Mouse (Mus musculus) C2C12 (cell line): ENCODE results near the gene Hoxd3. TPM values are rescaled to one million over a fixed set of nuclear protein-coding genes. Genes with fewer than 3 reads are reported as not detected.

Source experiments
- H3K27me3 ChIP-seq: one replicate; pipeline ENCODE4 v1.6.1; 2011; ENCODE audit not compliant: control insufficient read depth, insufficient read depth, insufficient read length
- H3K36me3 ChIP-seq: one replicate; pipeline ENCODE4 v1.6.1; 2011; ENCODE audit not compliant: control insufficient read depth, insufficient read depth
- H3K4me3 ChIP-seq: one replicate; pipeline ENCODE4 v1.5.1; 2011; ENCODE audit warnings: mild to moderate bottlenecking, control low read depth; ENCODE audit not compliant: poor library complexity, insufficient read depth, severe bottlenecking
- H3K79me2 ChIP-seq: one replicate; pipeline ENCODE4 v1.6.1; 2011; ENCODE audit not compliant: control insufficient read depth, insufficient read depth
- H3K79me3 ChIP-seq: one replicate; pipeline ENCODE4 v1.6.1; 2011; ENCODE audit warnings: low read depth, control low read depth
- H3ac ChIP-seq: one replicate; pipeline ENCODE3; 2011; ENCODE audit warnings: low read depth; ENCODE audit not compliant: control insufficient read depth, insufficient read length
- CEBPB ChIP-seq: IDR thresholded peaks from one replicate; pipeline ENCODE4 v1.6.1; 2011; ENCODE audit warnings: low read depth, mild to moderate bottlenecking, control low read depth, moderate library complexity
- CTCF ChIP-seq: IDR thresholded peaks from one replicate; pipeline ENCODE4 v1.5.1; 2011; ENCODE audit not compliant: control insufficient read depth, insufficient read depth, insufficient read length
- FOSL1 ChIP-seq: IDR thresholded peaks from one replicate; pipeline ENCODE4 v1.8.0; 2011; ENCODE audit warnings: mild to moderate bottlenecking, low read length; ENCODE audit not compliant: poor library complexity, insufficient read depth, severe bottlenecking
- MAX ChIP-seq: IDR thresholded peaks from one replicate; pipeline ENCODE4 v1.6.1; 2011; ENCODE audit warnings: mild to moderate bottlenecking, control low read depth
- MYOD1 ChIP-seq: IDR thresholded peaks from one replicate; pipeline ENCODE4 v1.6.1; 2011; ENCODE audit warnings: low read depth; ENCODE audit not compliant: control insufficient read depth, insufficient read length
- MYOG ChIP-seq: IDR thresholded peaks from one replicate; pipeline ENCODE4 v1.6.1; 2011; ENCODE audit not compliant: control insufficient read depth, insufficient read length; ENCODE audit errors: extremely low read depth
- USF1 ChIP-seq: IDR thresholded peaks from one replicate; pipeline ENCODE4 v1.6.1; 2011; ENCODE audit warnings: low read depth, mild to moderate bottlenecking, control low read depth, moderate library complexity
- polyA plus RNA-seq: library from polyadenylated mRNA; unstranded; fragments of >200 nt; fragmentation: generic; extraction: Trizol; gene quantifications from one replicate; pipeline ENCODE4 v1.2.1, GENCODE M21; 2012; ENCODE audit warnings: missing spikeins

Gene Hoxd3
- polyA plus RNA-seq, 1 experiment, result not detected

- H3K4me3 ChIP-seq, result no peak overlapping the region
Measured at GRCm38 (mm10) chr2:74686988-74687697, 24.6 kb upstream of the Hoxd3 start.

DNA sequence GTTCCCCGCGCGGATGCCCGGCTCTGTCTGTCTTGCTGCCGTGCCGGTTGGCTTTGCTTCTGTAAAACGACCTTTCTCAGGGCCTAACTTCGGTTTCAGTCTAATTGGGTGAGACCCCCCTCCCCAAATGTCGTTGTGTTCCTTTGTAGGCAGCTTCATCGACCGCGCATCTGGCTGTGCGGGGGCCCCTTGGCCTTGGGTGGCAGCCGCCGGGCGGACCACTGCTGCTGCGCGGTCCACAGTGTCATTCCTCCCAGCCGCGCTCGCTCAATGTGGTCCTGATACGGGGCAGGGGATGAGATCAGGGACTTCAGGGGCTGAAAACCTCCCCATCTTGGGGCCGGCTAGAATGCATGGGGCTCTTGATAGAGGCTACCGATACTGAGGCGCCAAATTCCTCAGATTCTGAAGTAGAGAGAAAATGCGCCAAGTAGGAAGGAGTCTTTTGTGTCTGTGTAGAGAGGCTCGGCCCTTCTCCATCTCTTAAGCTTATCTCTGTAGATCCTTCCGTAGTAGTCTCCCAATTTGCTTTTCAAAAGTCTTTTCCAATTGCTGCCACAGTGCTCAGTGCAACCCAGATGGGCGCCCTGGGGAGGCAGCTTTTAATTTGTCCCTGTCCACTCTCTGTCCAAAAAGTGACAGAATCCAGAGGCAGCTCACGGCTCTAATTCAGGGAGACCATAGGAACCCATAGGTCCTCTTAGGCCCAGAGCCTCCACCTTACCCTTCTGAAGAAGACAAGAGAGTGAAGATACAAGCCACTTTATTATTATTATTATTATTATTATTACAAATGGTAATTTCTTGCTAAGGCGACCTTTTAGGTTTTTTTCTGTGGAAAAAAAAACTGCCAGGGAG, 23.8 kb upstream of the Hoxd3 start:
- no peaks in the 10 kb centered on the region for H3K79me2 ChIP-seq
- H3K79me3 ChIP-seq, result no peaks in the 10 kb centered on the region
- H3K4me3 ChIP-seq, result no peak overlapping the region
- TF ChIP-seq MYOD1 (no peak), CTCF (no peak), USF1 (no peak), FOSL1 (no peak)
- no peaks in the 10 kb centered on the region for H3K36me3 ChIP-seq
- H3K27me3 ChIP-seq, result peaks cover 51% of the 10 kb centered on the region
- H3ac ChIP-seq, result no peak overlapping the region

More at GRCm38 (mm10) chr2:74686988-74687697, 24.6 kb upstream of the Hoxd3 start:
- no peaks in the 10 kb centered on the region for H3K79me2 ChIP-seq
- H3K27me3 ChIP-seq, result peaks cover 48% of the 10 kb centered on the region
- H3ac ChIP-seq, result no peak overlapping the region
- no peaks in the 10 kb centered on the region for H3K36me3 ChIP-seq
- no peaks in the 10 kb centered on the region for H3K79me3 ChIP-seq
- TF ChIP-seq MYOG (no peak), FOSL1 (no peak), USF1 (no peak), CTCF (no peak), MAX (no peak), CEBPB (no peak), MYOD1 (no peak)

DNA sequence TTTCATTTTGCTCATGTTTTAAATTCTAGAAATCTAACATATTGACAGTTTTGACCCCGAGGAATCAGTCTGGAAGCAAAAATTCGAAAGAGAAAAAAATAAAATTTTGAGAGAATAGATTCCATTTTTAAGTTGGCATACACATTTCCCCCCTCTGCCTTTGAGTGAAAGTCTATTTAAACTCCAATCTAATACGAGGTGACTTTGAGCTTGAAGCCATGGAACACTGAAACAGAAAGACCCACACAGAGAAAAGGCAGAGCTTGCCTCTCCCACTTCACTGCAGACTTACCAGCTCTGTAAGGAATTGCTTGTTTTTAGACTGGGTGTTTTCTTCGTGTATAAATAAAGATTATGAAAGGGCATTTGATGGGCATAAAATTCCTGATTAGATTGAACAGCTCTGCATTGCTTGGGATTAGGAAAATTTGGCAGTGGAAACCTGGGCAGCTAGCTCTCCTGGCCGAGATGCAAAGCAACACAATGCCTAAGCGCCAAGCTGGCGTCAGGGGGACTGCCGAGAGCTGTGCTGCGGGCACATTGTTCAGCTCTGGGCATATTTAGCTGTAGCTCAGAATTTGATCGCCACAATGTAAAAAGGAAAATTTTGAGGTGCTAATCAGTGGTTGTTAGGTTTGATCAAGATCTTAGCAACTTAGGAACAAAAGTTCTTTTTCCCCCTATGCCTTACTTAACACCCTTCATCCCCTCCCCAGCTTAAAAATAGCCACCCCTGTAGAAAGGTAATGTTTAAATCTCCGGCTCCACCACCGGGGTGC, 22.7 kb upstream of the Hoxd3 start:
- TF ChIP-seq MYOD1 (no peak), CTCF (no peak), CEBPB (no peak), FOSL1 (no peak), USF1 (no peak), MYOG (no peak), MAX (no peak)
- H3K4me3 ChIP-seq, result no peak overlapping the region
- H3K27me3 ChIP-seq, result peaks cover 62% of the 10 kb centered on the region

DNA sequence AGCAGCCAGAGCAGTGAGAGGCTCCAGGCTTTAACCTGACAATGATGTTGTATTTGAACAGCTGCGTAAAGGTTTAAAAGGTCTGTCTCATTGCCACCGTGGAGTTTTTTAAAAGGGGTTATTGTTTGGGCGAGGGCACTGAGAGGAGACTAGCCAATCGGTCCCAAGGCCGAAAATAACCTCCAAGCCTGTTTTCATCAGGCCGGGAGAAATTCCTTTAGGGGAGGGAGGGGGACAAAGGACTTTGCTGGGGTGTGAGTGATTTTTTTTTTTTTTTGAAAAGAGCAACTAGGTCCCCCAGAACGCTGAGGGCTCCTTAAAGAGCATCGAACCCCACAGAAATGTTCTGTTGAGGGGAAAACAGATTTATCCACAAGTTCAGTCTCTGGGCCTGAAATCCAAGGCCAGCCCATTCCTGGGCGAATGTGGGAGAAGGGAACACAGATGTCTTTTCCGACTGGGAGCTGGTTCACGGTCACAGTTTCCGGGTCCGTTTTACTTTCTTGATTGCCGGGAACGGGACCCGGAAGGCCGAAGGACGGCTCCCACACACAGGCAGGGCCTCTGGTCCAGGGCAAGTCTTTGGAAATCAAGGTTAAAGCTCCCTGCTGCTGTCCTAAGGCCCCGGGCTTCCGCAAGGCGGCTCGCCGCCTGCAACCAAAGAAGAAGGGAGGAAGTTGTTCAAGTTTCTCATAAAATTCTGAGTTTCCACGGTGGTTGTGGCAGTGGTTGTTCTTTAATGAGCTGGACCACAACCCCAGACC, 22.0 kb upstream of the Hoxd3 start:
- no peaks in the 10 kb centered on the region for H3K36me3 ChIP-seq
- H3K79me3 ChIP-seq, result no peaks in the 10 kb centered on the region
- H3ac ChIP-seq, result no peak overlapping the region
- peaks cover 65% of the 10 kb centered on the region for H3K27me3 ChIP-seq
- TF ChIP-seq FOSL1 (no peak), CEBPB (no peak), MAX (no peak), MYOD1 (no peak), MYOG (no peak), CTCF (no peak), USF1 (no peak)
- H3K79me2 ChIP-seq, result no peaks in the 10 kb centered on the region
- no peak overlapping the region for H3K4me3 ChIP-seq

More for the DNA sequence above, 22.7 kb upstream of the Hoxd3 start:
- no peak overlapping the region for H3ac ChIP-seq
- no peaks in the 10 kb centered on the region for H3K36me3 ChIP-seq
- H3K79me3 ChIP-seq, result no peaks in the 10 kb centered on the region
- no peaks in the 10 kb centered on the region for H3K79me2 ChIP-seq

DNA sequence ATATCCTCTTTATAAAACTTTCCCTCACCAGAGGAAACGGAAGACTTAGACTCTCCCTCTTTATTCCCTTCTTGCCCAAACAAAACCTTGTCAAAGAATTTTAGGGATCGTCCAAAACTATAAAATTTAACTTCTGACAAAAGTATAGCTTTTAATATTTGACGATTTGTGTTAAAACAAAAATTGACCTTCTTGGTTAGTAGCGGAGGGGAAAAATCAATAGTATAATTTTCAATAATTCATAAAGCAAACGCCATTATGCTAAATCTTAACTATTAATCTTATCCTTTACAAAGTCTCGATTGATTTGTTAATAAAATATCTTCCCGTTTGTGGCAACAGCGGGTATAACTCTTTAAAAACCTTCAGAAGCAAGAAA, 21.4 kb upstream of the Hoxd3 start:
- Histone ChIP-seq H3K79me3 (no peaks in the 10 kb centered on the region), H3K36me3 (no peaks in the 10 kb centered on the region), H3K4me3 (no peak overlapping the region), H3ac (no peak overlapping the region), H3K27me3 (peaks cover 63% of the 10 kb centered on the region), H3K79me2 (no peaks in the 10 kb centered on the region)
- no peak for TF ChIP-seq MYOG
- TF ChIP-seq FOSL1, result no peak
- TF ChIP-seq MYOD1, result no peak
- no peak for TF ChIP-seq CTCF
- TF ChIP-seq MAX, result no peak
- no peak for TF ChIP-seq USF1
- TF ChIP-seq CEBPB, result no peak
